In the genomic region with DNA sequence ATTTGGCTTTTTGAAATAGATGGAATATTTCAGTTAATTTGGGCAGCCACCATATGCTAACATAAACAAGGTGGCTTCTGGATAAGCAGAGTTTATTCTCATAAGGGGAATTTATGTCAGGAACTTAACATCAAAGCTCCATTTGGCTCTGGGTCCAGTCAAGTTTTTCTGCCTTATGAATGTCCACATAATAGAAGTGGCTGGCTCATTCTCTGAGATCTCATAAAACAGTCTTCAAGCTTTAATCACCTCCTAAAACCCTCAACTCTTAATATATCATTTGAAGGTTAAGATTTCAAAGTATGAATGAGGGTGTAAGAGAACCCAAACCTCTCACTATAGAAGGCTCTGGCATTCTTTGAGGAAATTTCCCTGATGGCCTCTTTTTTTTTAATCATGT, we compare ENCODE assay signal across 19 mouse cellular contexts.
"Had no signal": no experiment of that assay in that cellular context is flagged by ENCODE, and none has a peak within 500 bp of the region (broad histone marks: within the 10 kb centered on the region; RNA-seq: fewer than 3 reads in every experiment).

No protein-coding gene starts in this region.

- ATAC-seq: intestine, embryonic 16.5 days; liver, postnatal 0 days had no signal

- H3K9ac ChIP-seq: limb, embryonic 13.5 days; liver, embryonic 14.5 days; liver, postnatal 0 days; lung, embryonic 15.5 days had no signal

- H3K4me2 ChIP-seq: limb, embryonic 13.5 days; lung, embryonic 15.5 days; midbrain, embryonic 11.5 days had no signal

- H3K9me3 ChIP-seq: limb, embryonic 13.5 days; lung, embryonic 15.5 days had no signal

- H3K27me3 ChIP-seq: limb, embryonic 13.5 days; lung, embryonic 15.5 days had no signal

- DNase-seq: kidney, adult 18-20 months; kidney, postnatal 36 days; left cerebral cortex, postnatal 4 days; liver, postnatal 0 days; lung, postnatal 10 days; lung, postnatal 4 days; midbrain, embryonic 14.5 days; right cerebral cortex, adult 18-20 months; right cerebral cortex, postnatal 14 days; right cerebral cortex, postnatal 4 days; thymus, adult 2 months; thymus, postnatal 14 days; thymus, postnatal 4 days had no signal

- H3K4me3 ChIP-seq: limb, embryonic 13.5 days; lung, embryonic 15.5 days had no signal

- H3K27ac ChIP-seq: limb, embryonic 13.5 days; liver, embryonic 14.5 days; lung, embryonic 15.5 days; stomach, postnatal 0 days had no signal

- H3K4me1 ChIP-seq: limb, embryonic 13.5 days; lung, embryonic 15.5 days had no signal

- H3K36me3 ChIP-seq: limb, embryonic 13.5 days; lung, embryonic 15.5 days had no signal
